Mouse (Mus musculus) heart, postnatal 4 days (tissue): ENCODE measurements around the gene Paqr3. TPM values are rescaled to one million over a fixed set of nuclear protein-coding genes. Genes with fewer than 3 reads are reported as not detected.

Source experiments
- DNase-seq: peaks from one replicate; pipeline ENCODE4 v3.0.0; 2021
- total RNA-seq, 2 experiments: library from RNA; stranded (reverse); gene quantifications; 2 replicates each; pipeline ENCODE4 v1.2.3; 2021

Gene Paqr3
- 1 to 10 TPM; 3.0 to 3.6 TPM for total RNA-seq

GRCm38 (mm10) chr5:97111207-97111910, at the start of gene Paqr3:
TSS of gene Paqr3 (minus strand) at chr5:97111596.
- DNase-seq, result peak; percentile 98

DNA sequence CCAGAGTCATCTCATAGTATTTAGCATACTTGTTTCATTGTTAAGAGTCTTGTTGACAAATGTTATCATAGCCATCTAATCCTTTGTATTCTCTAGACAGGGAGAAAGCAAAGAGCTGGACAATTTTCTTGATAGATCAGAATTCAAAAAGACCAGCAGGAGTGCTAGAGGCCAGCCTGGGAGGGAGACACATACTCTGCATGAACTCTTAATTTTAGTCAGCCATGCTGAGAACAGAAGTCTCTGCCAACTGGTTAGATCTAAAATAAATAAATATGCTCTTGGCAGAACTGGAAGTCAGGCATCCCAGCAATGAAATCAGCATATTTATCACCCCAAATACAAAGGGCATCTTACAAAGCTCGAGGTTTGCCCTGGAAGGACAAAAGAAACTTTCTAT, 43.3 kb upstream of the Paqr3 start:
- no peak for DNase-seq

DNA sequence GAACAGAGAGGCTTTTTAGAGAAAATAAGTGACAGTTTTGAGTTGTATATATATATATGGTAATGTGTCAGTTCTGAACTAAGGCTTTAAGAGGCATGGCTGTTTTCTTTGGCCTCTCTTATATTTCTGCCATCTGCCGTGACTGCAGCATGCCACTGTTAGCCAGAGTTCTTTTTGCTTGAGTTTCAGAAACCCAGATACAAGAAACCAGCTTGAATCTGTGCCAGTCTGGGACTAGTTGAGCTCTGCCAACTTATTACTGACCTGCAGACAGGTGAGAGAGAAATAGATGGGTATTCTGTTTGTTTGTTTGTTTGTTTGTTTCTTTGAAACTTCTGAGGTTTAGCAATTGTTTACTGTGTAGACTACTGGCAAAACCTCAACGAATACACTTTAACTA, 23.9 kb upstream of the Paqr3 start:
- no peak for DNase-seq

DNA sequence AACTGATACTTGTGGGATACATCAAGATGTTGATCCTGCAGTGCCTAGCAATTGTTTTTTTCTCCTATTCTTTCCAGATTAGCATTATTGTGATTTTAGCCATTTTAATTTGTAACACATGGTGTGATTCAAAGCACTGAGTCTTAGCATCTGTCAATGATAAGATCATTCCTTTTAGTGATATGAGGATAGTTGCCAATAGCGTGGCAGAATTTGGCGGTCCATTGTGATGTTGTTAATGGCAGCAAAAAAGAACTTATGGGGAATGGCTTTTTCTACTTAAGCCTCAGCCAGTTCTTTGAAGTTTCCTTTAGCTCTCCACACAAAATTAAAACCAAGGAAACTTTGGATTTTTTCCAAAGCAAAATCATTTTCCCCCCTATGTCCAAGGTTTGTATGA, 18.2 kb upstream of the Paqr3 start:
- DNase-seq, result no peak

DNA sequence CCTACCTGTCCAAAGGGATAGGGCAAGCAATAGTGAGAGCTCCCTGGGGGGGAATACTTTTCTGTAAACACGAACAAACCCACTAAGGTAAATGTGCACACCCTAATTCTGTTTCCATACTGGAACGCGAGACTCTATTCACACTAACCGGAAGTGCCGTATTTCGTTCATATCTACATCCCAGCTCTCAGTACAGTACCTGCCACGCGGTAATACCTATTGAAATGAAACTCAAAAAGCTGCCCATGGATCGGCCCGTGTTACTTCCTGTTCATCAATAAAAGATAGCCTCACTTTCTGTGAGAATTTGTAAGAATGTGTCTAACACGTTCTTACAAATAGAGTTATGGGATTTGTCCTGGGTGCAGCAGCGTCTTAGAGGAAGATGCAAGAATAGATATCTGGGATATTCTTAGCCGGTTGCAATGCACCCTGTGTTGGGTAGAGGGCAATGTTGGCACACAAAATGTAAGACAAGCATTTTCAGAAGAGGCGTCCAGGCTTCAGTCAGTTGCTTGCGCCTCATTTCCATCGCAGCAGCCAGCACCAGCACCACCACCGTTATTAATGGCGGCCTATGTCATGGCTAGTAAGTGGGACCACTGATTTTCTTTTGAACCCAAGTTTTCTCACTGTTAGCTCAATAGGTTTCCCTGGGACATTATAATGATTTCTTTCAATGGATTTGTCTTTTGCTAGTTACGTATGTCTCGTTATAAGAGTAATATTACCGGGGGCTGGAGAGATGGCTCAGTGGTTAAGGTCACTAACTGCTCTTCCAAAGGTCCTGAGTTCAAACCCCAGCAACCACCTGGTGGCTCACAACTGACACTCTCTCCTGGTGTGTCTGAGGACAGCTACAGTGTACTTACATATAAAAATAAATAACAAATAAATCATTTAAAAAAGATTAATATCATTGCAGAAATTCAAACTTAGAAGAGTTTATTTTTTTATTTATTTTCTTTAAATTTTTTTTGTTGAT, 17.1 kb upstream of the Paqr3 start:
- DNase-seq, result peak; percentile 49

GRCm38 (mm10) chr5:97127284-97127683, 15.9 kb upstream of the Paqr3 start:
- no peak for DNase-seq

DNA sequence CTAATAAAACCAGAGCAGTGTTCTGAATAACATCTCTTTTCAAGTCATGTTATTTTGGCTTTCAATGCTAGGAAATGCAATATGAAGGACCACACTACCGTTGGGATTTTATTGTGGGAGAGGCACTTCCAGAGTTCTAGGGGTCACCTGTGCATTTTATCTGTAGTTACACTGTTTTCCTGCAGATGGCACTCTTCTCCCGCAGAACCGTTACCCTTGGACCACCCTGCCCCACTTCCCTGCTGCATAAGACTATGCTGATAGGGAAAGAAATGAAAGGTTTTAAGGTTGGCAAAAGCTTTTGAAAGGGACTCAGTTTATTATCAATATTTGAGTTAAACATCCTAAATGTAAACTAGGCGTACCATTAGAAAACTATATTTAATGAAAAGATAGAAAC, 14.6 kb upstream of the Paqr3 start:
- peak; percentile 57 for DNase-seq

GRCm38 (mm10) chr5:97125459-97125970, 14.1 kb upstream of the Paqr3 start:
- no peak for DNase-seq

GRCm38 (mm10) chr5:97124977-97125376, 13.6 kb upstream of the Paqr3 start:
- no peak for DNase-seq

- DNase-seq, result no peak
These were observed 699 bp downstream of the Paqr3 start for GRCm38 (mm10) chr5:97110697-97111096.

- no peak for DNase-seq
These were observed 1.3 kb downstream of the Paqr3 start for GRCm38 (mm10) chr5:97110133-97110532.

DNA sequence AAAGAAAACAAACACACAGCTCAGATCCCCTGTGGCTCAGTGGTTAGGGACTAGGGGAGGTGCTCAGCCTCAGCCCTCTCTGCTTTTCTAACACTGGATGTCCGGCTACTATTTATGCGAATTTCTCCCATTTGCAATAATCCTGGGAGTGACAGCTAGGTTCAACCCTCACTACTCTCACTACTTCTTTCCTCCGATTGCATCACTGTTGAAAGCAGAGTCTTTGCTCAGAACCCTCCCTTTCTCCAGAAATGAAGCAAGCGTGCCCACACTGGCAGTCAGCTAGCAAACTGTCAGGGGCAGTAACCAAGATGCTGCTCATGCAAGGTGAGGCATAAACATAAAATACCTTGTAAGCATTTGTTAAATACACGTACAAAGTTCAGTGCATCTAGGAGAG, 3.1 kb downstream of the Paqr3 start:
- no peak for DNase-seq

GRCm38 (mm10) chr5:97099954-97100353, 11.4 kb downstream of the Paqr3 start:
- DNase-seq, result no peak

DNA sequence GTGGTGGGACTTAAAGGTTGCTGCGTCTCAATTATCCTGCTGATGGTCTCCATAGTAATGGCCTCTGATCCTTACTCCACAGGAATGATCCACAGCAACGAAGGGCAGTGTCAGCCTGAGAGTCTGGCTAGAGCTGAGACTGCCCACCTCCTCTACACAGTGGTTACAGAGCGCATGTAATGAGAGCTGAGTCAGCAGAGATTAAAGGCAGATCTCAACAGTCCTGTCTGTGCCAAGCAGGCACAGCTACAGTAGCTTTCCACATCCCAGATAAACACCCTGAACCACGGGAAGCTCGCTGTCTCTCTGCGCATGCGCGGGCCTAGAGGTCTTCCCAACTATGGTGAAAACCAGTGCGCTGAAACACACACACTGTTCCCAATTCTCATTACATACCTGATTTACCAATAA, 13.8 kb downstream of the Paqr3 start:
- DNase-seq, result no peak

DNA sequence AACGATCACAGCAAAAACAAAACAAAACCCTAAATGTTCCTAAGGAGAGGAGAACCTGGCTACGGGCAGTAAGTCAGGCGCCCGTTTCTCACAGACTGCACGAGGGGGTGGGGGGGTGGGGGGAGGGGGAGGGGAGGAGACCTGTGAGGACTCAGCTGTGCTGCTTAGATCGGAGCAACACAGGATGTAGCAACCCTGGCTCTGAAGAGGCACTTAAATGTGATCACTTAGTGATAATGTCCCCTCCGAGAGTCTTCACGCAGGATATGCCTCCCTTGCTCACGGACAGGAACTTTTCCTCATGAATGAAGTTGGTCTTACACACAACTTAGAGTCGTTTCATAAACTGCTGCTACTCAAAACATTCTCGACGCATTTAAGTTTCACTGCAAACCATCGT, 16.1 kb downstream of the Paqr3 start:
- DNase-seq, result no peak

DNA sequence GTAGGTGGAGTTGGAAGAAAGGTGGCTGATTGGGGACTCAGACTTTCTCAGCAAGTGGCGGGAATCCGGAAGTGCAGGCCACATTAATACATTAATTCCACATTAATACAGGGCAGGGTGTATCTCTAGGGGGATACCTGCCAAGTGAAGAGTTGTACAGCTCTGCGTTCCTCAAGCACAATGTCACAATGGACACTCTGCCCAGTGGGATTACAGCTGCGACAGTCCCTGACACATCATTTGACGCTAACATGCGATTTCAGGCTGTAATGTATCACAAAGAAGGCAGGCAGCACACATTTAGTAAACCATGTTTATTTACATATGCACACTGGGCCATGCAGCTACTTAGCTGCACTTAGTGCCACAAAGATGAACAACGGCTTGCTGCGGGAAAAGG, 18.4 kb downstream of the Paqr3 start:
- no peak for DNase-seq

GRCm38 (mm10) chr5:97090034-97090784, 21.2 kb downstream of the Paqr3 start:
- DNase-seq, result no peak

GRCm38 (mm10) chr5:97089426-97089825, 22.0 kb downstream of the Paqr3 start:
- DNase-seq, result no peak

DNA sequence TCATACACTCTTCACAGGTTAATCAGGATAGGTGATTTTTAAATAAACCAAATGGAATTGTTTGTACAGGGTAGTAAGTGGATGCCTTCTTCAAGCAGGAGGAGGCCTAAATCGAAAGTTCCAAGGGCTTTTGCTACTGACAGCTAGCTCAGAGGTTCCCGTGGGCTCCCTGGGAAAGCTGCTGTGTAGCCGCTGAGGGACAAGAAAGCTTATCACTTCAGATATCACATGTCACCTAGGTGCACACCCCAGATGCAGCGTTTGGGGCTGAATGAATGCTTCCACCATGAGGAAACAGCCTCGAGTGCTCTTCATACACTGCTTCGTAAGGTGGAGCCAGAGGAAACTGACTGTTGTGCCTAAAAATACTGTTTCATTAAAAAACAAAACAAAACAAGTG, 23.2 kb downstream of the Paqr3 start:
- no peak for DNase-seq

DNA sequence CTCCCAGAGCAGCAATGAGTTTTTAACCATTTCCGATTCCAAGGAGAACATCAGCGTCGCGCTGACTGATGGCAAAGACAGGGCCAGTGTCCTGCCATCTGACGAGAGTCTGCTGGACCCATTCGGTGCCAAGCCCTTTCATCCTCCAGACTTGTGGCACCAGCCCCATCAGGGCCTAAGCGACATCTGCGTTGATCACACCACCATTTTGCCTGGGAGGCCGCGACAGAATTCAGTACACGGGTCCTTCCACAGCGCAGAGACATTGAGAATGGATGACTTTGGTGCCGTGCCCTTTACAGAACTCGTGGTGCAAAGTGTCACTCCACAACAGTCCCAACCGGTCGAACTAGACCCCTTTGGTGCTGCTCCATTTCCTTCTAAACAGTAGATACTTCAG, 23.6 kb downstream of the Paqr3 start:
- no peak for DNase-seq

GRCm38 (mm10) chr5:97087030-97087630, 24.3 kb downstream of the Paqr3 start:
- DNase-seq, result peak; percentile 35

GRCm38 (mm10) chr5:97085071-97085470, 26.3 kb downstream of the Paqr3 start:
- DNase-seq, result no peak
